Mouse (Mus musculus) lung, postnatal 25 days (tissue): ENCODE results near the gene Nsun2.
"Not testable (repeated sequence)": the region's sequence is repeated elsewhere in the genome, so short reads cannot be mapped to it uniquely, and the experiment has no call there.

Experiments used
- DNase-seq: peaks from one replicate; pipeline ENCODE4 v3.0.0; 2022; ENCODE audit warnings: low spot score

Gene Nsun2

DNA sequence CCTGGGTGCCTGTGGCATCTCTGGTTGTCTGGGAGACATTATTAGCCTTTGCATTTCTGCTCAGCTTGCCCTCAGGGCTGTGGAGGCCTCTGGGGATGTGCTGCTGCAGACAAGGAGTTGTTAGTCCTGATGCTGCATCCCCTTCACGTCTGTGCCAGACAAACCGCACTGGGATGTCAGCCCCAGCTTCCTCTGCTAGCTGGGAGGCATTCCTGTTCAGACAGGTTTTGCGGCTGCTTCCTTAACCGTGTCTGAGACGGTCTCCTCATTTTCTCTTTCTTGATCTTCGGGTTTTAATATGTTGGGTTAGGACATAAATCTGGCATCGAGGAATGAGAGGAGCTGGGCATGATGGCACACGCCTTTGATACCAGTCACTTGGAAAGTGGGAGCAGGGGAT lies 58.7 kb downstream of the Nsun2 start:
- no peak for DNase-seq

DNA sequence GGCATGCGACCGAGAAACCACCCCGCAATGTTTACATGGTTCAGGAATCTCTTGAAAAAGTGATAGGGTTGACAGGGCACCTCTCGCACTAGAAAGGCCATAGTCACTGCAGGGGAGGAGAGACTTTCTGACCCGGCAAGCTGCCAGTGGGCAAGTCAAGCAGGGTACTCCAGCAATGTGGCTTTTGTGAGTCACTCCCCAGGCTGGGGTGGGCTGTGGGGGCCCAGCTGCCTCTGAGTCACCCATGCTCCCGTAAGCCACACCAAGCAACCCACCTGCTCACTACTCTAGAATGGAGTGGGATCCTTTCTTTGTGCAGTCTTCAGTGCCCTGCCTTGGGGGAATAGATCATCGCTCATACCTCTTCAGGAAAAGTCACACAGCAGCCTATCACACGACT lies 59.9 kb downstream of the Nsun2 start:
- DNase-seq: no peak

GRCm38 (mm10) chr13:69594577-69595256 lies 61.2 kb downstream of the Nsun2 start:
- DNase-seq: no peak

- DNase-seq: no peak
These were observed 62.4 kb downstream of the Nsun2 start for GRCm38 (mm10) chr13:69595911-69596310.

DNA sequence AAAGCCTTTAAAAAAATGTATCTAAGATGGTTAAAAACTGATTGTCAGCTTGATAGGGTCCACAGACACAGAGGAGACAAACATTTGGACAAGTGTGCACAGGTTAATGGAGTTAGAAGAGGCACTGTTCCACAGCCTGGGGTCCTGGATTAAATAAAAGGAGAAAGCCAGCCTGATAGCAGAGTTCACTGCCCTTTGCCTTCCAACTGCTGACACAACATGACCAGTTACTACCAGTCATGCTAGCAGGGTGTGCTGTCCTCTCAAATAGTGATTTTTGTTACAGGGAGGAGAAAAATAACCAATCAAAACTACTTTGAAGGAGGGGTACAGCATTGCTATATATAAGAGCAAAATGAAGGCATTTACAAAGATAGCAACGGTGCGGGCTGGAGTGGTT lies 63.0 kb downstream of the Nsun2 start:
- no peak for DNase-seq

DNA sequence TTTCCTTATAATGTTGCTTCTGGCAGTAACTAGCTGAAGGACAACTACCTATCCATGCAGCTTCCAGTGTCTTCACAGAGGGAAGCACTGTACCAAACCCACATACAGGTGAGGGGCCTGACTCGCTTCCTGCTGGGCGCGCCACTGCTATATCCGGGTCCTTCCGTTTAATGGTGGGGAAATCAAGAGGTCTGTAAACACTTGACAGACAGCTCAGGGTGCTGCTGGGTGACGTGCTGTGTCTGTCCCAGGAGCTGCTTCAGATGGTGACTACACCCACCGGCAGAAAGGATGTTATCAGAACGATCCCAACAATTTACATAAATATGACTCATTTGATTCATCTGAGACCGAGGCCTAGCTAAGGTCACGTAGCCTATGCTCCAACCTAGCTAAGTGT lies 65.3 kb downstream of the Nsun2 start:
- no peak for DNase-seq

GRCm38 (mm10) chr13:69600863-69601262 lies 67.3 kb downstream of the Nsun2 start:
- DNase-seq: not testable (repeated sequence)

DNA sequence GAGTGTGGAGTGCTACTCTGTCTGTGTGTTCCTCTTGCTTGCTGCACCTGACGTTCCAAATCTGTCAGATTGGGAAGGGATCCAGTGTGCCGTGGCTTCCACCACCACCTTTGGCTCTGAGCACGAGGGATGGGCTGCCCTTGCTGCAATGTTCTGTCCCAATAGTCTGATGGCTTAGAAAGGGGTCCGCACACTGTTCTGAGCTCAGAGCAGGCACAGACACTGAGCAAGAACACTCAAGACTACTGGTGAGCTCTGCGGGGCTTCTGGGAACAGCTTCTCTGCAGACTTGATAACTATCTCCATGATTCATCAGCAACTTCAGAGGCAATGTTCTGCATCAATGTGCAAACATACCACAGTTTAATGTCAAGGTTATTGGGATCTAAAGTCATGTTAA lies 67.8 kb downstream of the Nsun2 start:
- DNase-seq: no peak

DNA sequence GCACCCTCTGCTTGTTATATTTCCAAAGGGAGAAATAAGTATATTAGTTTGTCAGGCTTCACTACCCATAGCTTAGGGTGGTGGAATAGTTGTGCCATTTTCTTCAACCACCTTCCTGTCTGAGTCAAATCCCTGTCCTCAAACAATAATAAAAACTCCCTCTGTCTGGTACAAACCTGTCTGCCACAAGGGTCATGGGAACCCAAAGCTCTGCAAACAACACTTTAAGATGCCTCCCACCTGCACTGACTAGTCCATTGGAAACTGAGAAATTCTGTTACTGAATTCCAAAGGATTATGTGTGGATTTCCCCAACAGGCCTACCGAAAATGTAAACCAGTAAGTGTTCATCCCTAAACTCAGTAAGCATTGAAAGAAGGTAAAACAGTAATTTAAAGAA lies 71.1 kb downstream of the Nsun2 start:
- no peak for DNase-seq

GRCm38 (mm10) chr13:69608734-69609133 lies 75.2 kb downstream of the Nsun2 start:
- no peak for DNase-seq

GRCm38 (mm10) chr13:69610751-69611397 lies 77.3 kb downstream of the Nsun2 start:
- DNase-seq: no peak

- DNase-seq: peak; percentile 99
These were observed 78.0 kb downstream of the Nsun2 start, which contains the start of gene Srd5a1 for GRCm38 (mm10) chr13:69611398-69612174. Gene Srd5a1, minus strand, starts transcription at chr13:69611442.

GRCm38 (mm10) chr13:69612175-69612544 lies 78.6 kb downstream of the Nsun2 start:
- no peak for DNase-seq

GRCm38 (mm10) chr13:69616716-69617115 lies 83.2 kb downstream of the Nsun2 start:
- no peak for DNase-seq

- no peak for DNase-seq
These were observed 90.3 kb downstream of the Nsun2 start for GRCm38 (mm10) chr13:69623843-69624242.

GRCm38 (mm10) chr13:69624510-69624909 lies 91.0 kb downstream of the Nsun2 start:
- DNase-seq: no peak

DNA sequence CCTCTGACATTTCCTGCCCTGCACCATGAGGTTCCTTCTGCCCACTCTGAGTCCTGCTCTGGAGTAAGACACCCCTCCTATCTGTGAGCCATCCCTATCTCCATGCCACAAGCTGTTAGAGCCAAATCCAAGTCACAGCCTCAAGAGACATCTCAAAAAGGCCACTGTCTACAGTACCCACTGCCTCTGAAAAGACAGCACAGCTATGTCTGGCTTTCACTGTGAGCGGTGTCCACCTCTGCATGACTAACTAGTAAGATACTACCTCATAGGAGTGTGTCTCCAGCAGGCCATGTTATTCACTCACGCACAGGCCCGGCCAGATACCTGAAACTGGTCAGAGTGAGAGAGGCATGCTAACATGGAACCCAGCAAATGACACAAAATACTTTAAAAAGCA lies 94.4 kb downstream of the Nsun2 start:
- no peak for DNase-seq

GRCm38 (mm10) chr13:69630576-69630975 lies 97.0 kb downstream of the Nsun2 start:
- DNase-seq: no peak

DNA sequence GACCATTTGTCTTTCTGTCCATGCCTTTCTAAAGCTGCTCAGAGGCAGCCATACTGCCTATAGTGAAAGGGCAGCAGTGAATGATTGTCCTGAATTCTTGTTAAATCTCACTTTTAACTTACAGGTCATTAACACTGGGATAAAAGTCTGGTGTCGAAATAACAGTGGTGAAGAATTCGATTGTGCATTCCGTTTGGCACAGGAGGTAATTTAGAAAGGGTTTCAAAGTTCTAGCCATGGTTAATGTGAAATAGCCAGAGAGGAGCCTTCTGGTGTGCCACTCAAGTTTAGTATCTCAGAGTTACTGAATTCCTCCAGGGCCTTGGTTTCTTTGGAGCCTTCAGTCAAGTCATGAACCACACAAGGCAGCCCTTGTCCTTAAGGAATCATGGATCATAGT lies 97.6 kb downstream of the Nsun2 start:
- DNase-seq: no peak

DNA sequence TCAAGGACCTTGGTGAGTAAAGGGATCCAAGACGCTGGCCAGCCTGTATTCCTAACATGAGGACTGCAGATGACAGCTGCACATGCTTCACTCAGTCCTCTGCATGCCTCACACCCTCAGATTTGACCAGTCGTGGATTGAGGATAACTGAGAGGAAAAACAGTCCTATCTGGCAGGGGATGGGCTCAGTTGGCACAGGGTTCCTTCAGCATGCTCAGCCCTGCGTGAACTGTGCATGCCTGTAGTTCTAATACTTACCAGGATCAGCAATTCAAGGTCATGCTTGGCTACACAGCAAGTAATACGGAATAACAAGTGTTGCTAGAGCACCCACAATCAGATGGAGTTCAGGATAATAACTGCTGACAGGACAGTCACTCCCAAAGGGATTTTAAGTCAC lies 98.1 kb downstream of the Nsun2 start:
- no peak for DNase-seq

- no peak for DNase-seq
These were observed 100.0 kb downstream of the Nsun2 start for GRCm38 (mm10) chr13:69633551-69633950.

GRCm38 (mm10) chr13:69633988-69634387 lies 100.4 kb downstream of the Nsun2 start:
- DNase-seq: no peak

GRCm38 (mm10) chr13:69635836-69636235 lies 102.3 kb downstream of the Nsun2 start:
- not testable (repeated sequence) for DNase-seq
